Mouse (Mus musculus): ENCODE data around the gene Epha6.

GRCm38 (mm10) chr16:59836778-59837177, 768.6 kb downstream of the Epha6 start:
- no peak for TF ChIP-seq CEBPB (IDR thresholded peaks at IDR 0.05; ENCODE audit: low read depth)
- TF ChIP-seq MYOD1 (IDR thresholded peaks at IDR 0.05; ENCODE audit: control insufficient read depth, insufficient read length, low read depth) = no peak
- TF ChIP-seq CTCF (IDR thresholded peaks at IDR 0.05; ENCODE audit: control insufficient read depth, insufficient read depth, insufficient read length) = no peak

Data from C2C12 (cell line).